Mouse (Mus musculus) erythroblast, embryonic 14.5 days (primary cell): ENCODE measurements around the gene Tomm34.

Source experiments
- GATA1 ChIP-seq: IDR thresholded peaks from 2 replicates; pipeline ENCODE4 v1.6.1; 2012; ENCODE audit warnings: low read length, inconsistent platforms, mixed read lengths
- TAL1 ChIP-seq: IDR thresholded peaks from 3 replicates; pipeline ENCODE4 v1.6.1; 2012; ENCODE audit warnings: low read length, inconsistent platforms, mixed read lengths

DNA sequence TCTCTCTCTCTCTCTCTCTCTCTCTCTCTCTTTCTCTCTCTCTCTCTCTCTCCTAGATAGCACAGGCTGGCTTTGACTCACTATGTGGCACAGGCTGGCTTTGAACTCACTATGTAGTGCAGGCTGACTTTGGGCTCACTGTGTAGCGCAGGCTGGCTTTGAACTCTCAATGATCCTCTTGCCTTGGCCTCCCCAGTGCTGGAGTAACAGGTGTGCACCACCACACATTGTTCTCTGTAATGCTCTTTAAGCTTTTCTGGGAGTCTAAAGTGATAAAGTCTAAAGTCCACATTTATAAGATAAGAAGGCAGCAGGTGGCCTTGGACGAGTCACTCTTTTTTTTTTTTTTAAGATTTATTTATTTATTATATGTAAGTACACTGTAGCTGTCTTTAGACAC lies 29.4 kb downstream of the Tomm34 start:
- TF ChIP-seq TAL1 (no peak), GATA1 (no peak)
